Mouse (Mus musculus) forebrain, embryonic 13.5 days (tissue): ENCODE measurements around the gene Gm45213. TPM values are rescaled to one million over a fixed set of nuclear protein-coding genes. Genes with fewer than 3 reads are reported as not detected.
A peak's percentile ranks its signal among the peaks of the same experiment; 100 is the strongest.
"Not testable (repeated sequence)": the region's sequence is repeated elsewhere in the genome, so short reads cannot be mapped to it uniquely, and the experiment has no call there.

ENCODE experiments used
- ATAC-seq: fragments of 200-750 bp; cut with Nextera tagmentation; 2 replicates; pipeline ENCODE4 v1.8.0; 2017
- H3K27ac ChIP-seq: fragments of 300-500 bp; sonication (generic); 2 replicates; pipeline ENCODE4 v1.5.1; 2015; ENCODE audit warnings: inconsistent platforms, mild to moderate bottlenecking, moderate library complexity
- H3K27me3 ChIP-seq: fragments of 300-500 bp; sonication (generic); 2 replicates; pipeline ENCODE4 v1.6.1; 2015; ENCODE audit warnings: mild to moderate bottlenecking, inconsistent platforms
- H3K36me3 ChIP-seq: fragments of 300-500 bp; sonication (generic); 2 replicates; pipeline ENCODE4 v1.6.1; 2015; ENCODE audit warnings: mild to moderate bottlenecking, inconsistent platforms; ENCODE audit not compliant: poor library complexity, severe bottlenecking
- H3K4me1 ChIP-seq: fragments of 300-500 bp; sonication (generic); 2 replicates; pipeline ENCODE4 v1.6.1; 2015; ENCODE audit warnings: inconsistent platforms
- H3K4me2 ChIP-seq: fragments of 300-500 bp; sonication (generic); 2 replicates; pipeline ENCODE4 v1.6.1; 2015; ENCODE audit warnings: inconsistent platforms, mild to moderate bottlenecking, moderate library complexity
- H3K4me3 ChIP-seq: fragments of 300-500 bp; sonication (generic); 2 replicates; pipeline ENCODE4 v1.5.1; 2015; ENCODE audit warnings: mild to moderate bottlenecking, inconsistent platforms
- H3K9ac ChIP-seq: fragments of 300-500 bp; sonication (generic); 2 replicates; pipeline ENCODE4 v1.6.1; 2015; ENCODE audit warnings: mild to moderate bottlenecking, inconsistent platforms
- H3K9me3 ChIP-seq: fragments of 300-500 bp; sonication (generic); replicated peaks from 2 replicates; pipeline ENCODE4 v1.6.1; 2016; ENCODE audit warnings: inconsistent platforms
- WGBS: fragments of 180-500 bp; shearing (Covaris S2); methylation state at CpG from one replicate; pipeline ENCODE4 v1.1.7; 2015; 5-methylcytosine and 5-hydroxymethylcytosine counted together
- polyA plus RNA-seq: library from polyadenylated mRNA; unstranded; fragments of >200 nt; fragmentation: Nextera tagmentation; extraction: Ambion mirVana; gene quantifications from 2 replicates; pipeline ENCODE4 v1.2.1, GENCODE M21; 2015

Gm45213 gene
- polyA plus RNA-seq, 1 experiment from 2014 or later: not detected

GRCm38 (mm10) chr7:66036809-66037208, 6.6 kb upstream of the Gm45213 start:
- H3K4me2 ChIP-seq: no peak overlapping the region
- H3K4me3 ChIP-seq: no peak overlapping the region
- ATAC-seq: no peak
- no peaks in the 10 kb centered on the region for H3K36me3 ChIP-seq
- WGBS: 83% methylated on average over 8 of the region's 8 CpGs
- no peaks in the 10 kb centered on the region for H3K9me3 ChIP-seq
- H3K27me3 ChIP-seq: no peaks in the 10 kb centered on the region
- H3K9ac ChIP-seq: no peak overlapping the region
- no peak overlapping the region for H3K27ac ChIP-seq
- H3K4me1 ChIP-seq: no peaks in the 10 kb centered on the region

GRCm38 (mm10) chr7:66038261-66038660, 5.1 kb upstream of the Gm45213 start:
- 85% methylated on average over 3 of the region's 3 CpGs for WGBS
- ATAC-seq: no peak

GRCm38 (mm10) chr7:66038730-66039129, 4.7 kb upstream of the Gm45213 start:
- peaks cover 6% of the 10 kb centered on the region; the same call in 1 of the 2 replicates for H3K4me1 ChIP-seq
- no peaks in the 10 kb centered on the region for H3K36me3 ChIP-seq
- no peak overlapping the region for H3K27ac ChIP-seq
- 85% methylated on average over 11 of the region's 11 CpGs for WGBS
- H3K4me3 ChIP-seq: no peak overlapping the region
- no peaks in the 10 kb centered on the region for H3K27me3 ChIP-seq
- H3K9ac ChIP-seq: no peak overlapping the region
- H3K4me2 ChIP-seq: no peak overlapping the region
- no peak for ATAC-seq
- H3K9me3 ChIP-seq: no peaks in the 10 kb centered on the region

More at GRCm38 (mm10) chr7:66038261-66038660, 5.1 kb upstream of the Gm45213 start:
- Histone ChIP-seq H3K4me2 (no peak overlapping the region), H3K9me3 (no peaks in the 10 kb centered on the region), H3K4me1 (0 out of 2 replicates have a peak, but pooled peaks cover 1% of the 10 kb centered on the region), H3K9ac (no peak overlapping the region), H3K4me3 (no peak overlapping the region), H3K36me3 (no peaks in the 10 kb centered on the region), H3K27me3 (no peaks in the 10 kb centered on the region), H3K27ac (no peak overlapping the region)

- whole genome bisulfite sequencing: 82% methylated on average over 18 of the region's 18 CpGs
- Histone ChIP-seq H3K4me2 (no peak overlapping the region), H3K4me1 (peaks cover 17% of the 10 kb centered on the region), H3K4me3 (no peak overlapping the region), H3K36me3 (no peaks in the 10 kb centered on the region), H3K27ac (no peak overlapping the region), H3K9me3 (no peaks in the 10 kb centered on the region), H3K9ac (no peak overlapping the region), H3K27me3 (no peaks in the 10 kb centered on the region)
- ATAC-seq: no peak
These were observed 3.2 kb upstream of the Gm45213 start for GRCm38 (mm10) chr7:66040026-66040814.

GRCm38 (mm10) chr7:66044617-66045016, 1.2 kb downstream of the Gm45213 start:
- H3K36me3 ChIP-seq: no peaks in the 10 kb centered on the region
- ATAC-seq: no peak
- 39% methylated on average over 9 of the region's 9 CpGs for WGBS

GRCm38 (mm10) chr7:66046921-66047918, 3.8 kb downstream of the Gm45213 start:
- no peaks in the 10 kb centered on the region for H3K36me3 ChIP-seq
- H3K9me3 ChIP-seq: no peaks in the 10 kb centered on the region
- H3K9ac ChIP-seq: no peak overlapping the region
- peaks cover 21% of the 10 kb centered on the region for H3K4me1 ChIP-seq
- WGBS: 69% methylated on average over 17 of the region's 17 CpGs
- no peaks in the 10 kb centered on the region; the same call in 1 of the 2 replicates for H3K27me3 ChIP-seq
- H3K4me2 ChIP-seq: no peak overlapping the region
- no peak for ATAC-seq
- no peak overlapping the region for H3K4me3 ChIP-seq
- H3K27ac ChIP-seq: no peak overlapping the region

More at GRCm38 (mm10) chr7:66044617-66045016, 1.2 kb downstream of the Gm45213 start:
- no peak overlapping the region for H3K4me3 ChIP-seq
- peaks cover 21% of the 10 kb centered on the region for H3K4me1 ChIP-seq
- no peak overlapping the region for H3K4me2 ChIP-seq
- no peak overlapping the region for H3K27ac ChIP-seq
- no peak overlapping the region for H3K9ac ChIP-seq
- H3K27me3 ChIP-seq: no peaks in the 10 kb centered on the region; the same call in 1 of the 2 replicates
- H3K9me3 ChIP-seq: no peaks in the 10 kb centered on the region

- H3K9me3 ChIP-seq: no peaks in the 10 kb centered on the region
- no peaks in the 10 kb centered on the region for H3K36me3 ChIP-seq
- H3K4me2 ChIP-seq: no peak overlapping the region
- 82% methylated on average over 4 of the region's 4 CpGs for WGBS
- no peaks in the 10 kb centered on the region; the same call in 1 of the 2 replicates for H3K27me3 ChIP-seq
- no peak overlapping the region for H3K4me3 ChIP-seq
- no peak overlapping the region for H3K27ac ChIP-seq
- peaks cover 21% of the 10 kb centered on the region for H3K4me1 ChIP-seq
- H3K9ac ChIP-seq: no peak overlapping the region
- ATAC-seq: no peak
These were observed 4.6 kb downstream of the Gm45213 start for GRCm38 (mm10) chr7:66047975-66048374.

- no peak for ATAC-seq
- H3K36me3 ChIP-seq: no peaks in the 10 kb centered on the region
- H3K4me2 ChIP-seq: no peak overlapping the region
- H3K9me3 ChIP-seq: no peaks in the 10 kb centered on the region
- no peak overlapping the region for H3K27ac ChIP-seq
- no peak overlapping the region for H3K4me3 ChIP-seq
- H3K9ac ChIP-seq: no peak overlapping the region
- 79% methylated on average over 12 of the region's 12 CpGs for WGBS
- peaks cover 16% of the 10 kb centered on the region for H3K4me1 ChIP-seq
- no peaks in the 10 kb centered on the region; the same call in 1 of the 2 replicates for H3K27me3 ChIP-seq
These were observed 5.2 kb downstream of the Gm45213 start for GRCm38 (mm10) chr7:66048446-66049230.

GRCm38 (mm10) chr7:66053946-66054483, 10.6 kb downstream of the Gm45213 start:
- no peaks in the 10 kb centered on the region for H3K36me3 ChIP-seq
- H3K4me3 ChIP-seq: no peak overlapping the region
- no peak overlapping the region for H3K27ac ChIP-seq
- no peaks in the 10 kb centered on the region for H3K9me3 ChIP-seq
- H3K4me2 ChIP-seq: no peak overlapping the region
- ATAC-seq: no peak
- H3K4me1 ChIP-seq: no peaks in the 10 kb centered on the region
- no peaks in the 10 kb centered on the region for H3K27me3 ChIP-seq
- no peak overlapping the region for H3K9ac ChIP-seq
- WGBS: 91% methylated on average over 4 of the region's 4 CpGs

GRCm38 (mm10) chr7:66055356-66055755, 12.0 kb downstream of the Gm45213 start:
- not testable (repeated sequence) for H3K4me2 ChIP-seq, H3K27ac ChIP-seq, H3K9ac ChIP-seq, H3K4me3 ChIP-seq, ATAC-seq, H3K9me3 ChIP-seq, H3K36me3 ChIP-seq, H3K4me1 ChIP-seq, H3K27me3 ChIP-seq
- 8% methylated on average over 2 of the region's 2 CpGs for WGBS

GRCm38 (mm10) chr7:66058703-66059102, 15.3 kb downstream of the Gm45213 start, which contains the start of gene Snrpa1:
Snrpa1 (plus strand) TSS chr7:66059003.
- no peaks in the 10 kb centered on the region for H3K9me3 ChIP-seq
- peaks cover 12% of the 10 kb centered on the region for H3K36me3 ChIP-seq
- H3K27me3 ChIP-seq: no peaks in the 10 kb centered on the region
- no peak within 1 kb of the TSS for H3K27ac ChIP-seq
- H3K9ac ChIP-seq: peak within 1 kb of the TSS; percentile 96
- H3K4me3 ChIP-seq: peak within 1 kb of the TSS; percentile 98
- ATAC-seq: no peak
- WGBS: 90% methylated on average over 1 of the region's 1 CpGs
- peaks cover 18% of the 10 kb centered on the region for H3K4me1 ChIP-seq
- H3K4me2 ChIP-seq: peak within 1 kb of the TSS; percentile 94
